Mouse (Mus musculus) neural tube, embryonic 11.5 days (tissue): ENCODE results near the gene Lcor. TPM values are rescaled to one million over a fixed set of nuclear protein-coding genes. Genes with fewer than 3 reads are reported as not detected.

Source experiments
- ATAC-seq: fragments of 200-750 bp; cut with Nextera tagmentation; 2 replicates; pipeline ENCODE4 v1.8.0; 2017; ENCODE audit warnings: moderate number of reproducible peaks, mild to moderate bottlenecking, moderate TSS enrichment, moderate library complexity; ENCODE audit not compliant: insufficient read depth, low FRiP score, low TSS enrichment
- DNase-seq: peaks from one replicate; pipeline ENCODE4 v3.0.0-alpha.2; 2015; ENCODE audit warnings: low spot score
- H3K27ac ChIP-seq: fragments of 300-500 bp; sonication (generic); 2 replicates; pipeline ENCODE4 v1.5.1; 2014; ENCODE audit warnings: low read depth, mild to moderate bottlenecking, low read length
- H3K27me3 ChIP-seq: fragments of 300-500 bp; sonication (generic); 2 replicates; pipeline ENCODE4 v1.6.1; 2014; ENCODE audit warnings: mild to moderate bottlenecking, low read length, mixed read lengths; ENCODE audit not compliant: control insufficient read depth, insufficient read depth
- H3K36me3 ChIP-seq: fragments of 300-500 bp; sonication (generic); 2 replicates; pipeline ENCODE4 v1.6.1; 2014; ENCODE audit warnings: mild to moderate bottlenecking, low read length, moderate library complexity, mixed read lengths; ENCODE audit not compliant: control insufficient read depth, insufficient read depth
- H3K4me1 ChIP-seq: fragments of 300-500 bp; sonication (generic); 2 replicates; pipeline ENCODE4 v1.6.1; 2014; ENCODE audit warnings: low read length, mixed read lengths; ENCODE audit not compliant: control insufficient read depth, insufficient read depth
- H3K4me2 ChIP-seq: fragments of 300-500 bp; sonication (generic); 2 replicates; pipeline ENCODE4 v1.6.1; 2014; ENCODE audit warnings: low read depth, mild to moderate bottlenecking, moderate library complexity
- H3K4me3 ChIP-seq: fragments of 300-500 bp; sonication (generic); 2 replicates; pipeline ENCODE4 v1.5.1; 2014; ENCODE audit warnings: low read depth, low read length
- H3K9ac ChIP-seq: fragments of 300-500 bp; sonication (generic); 2 replicates; pipeline ENCODE4 v1.6.1; 2014; ENCODE audit warnings: mild to moderate bottlenecking, low read length
- H3K9me3 ChIP-seq: fragments of 300-500 bp; sonication (generic); 2 replicates; pipeline ENCODE4 v1.6.1; 2016; ENCODE audit warnings: low read length; ENCODE audit not compliant: control insufficient read depth
- whole genome bisulfite sequencing: fragments of 180-500 bp; shearing (Covaris S2); extraction: QIAGEN DNeasy Blood & Tissue Kit; methylation state at CpG from one replicate; pipeline ENCODE4 v1.1.7; 2014; 5-methylcytosine and 5-hydroxymethylcytosine counted together
- polyA plus RNA-seq: library from polyadenylated mRNA; unstranded; fragments of >200 nt; fragmentation: Nextera tagmentation; extraction: Ambion mirVana; gene quantifications from 2 replicates; pipeline ENCODE4 v1.2.1, GENCODE M21; 2014

Lcor gene
- polyA plus RNA-seq, 1 experiment from 2014 or later, result 32.8 TPM

GRCm38 (mm10) chr19:41482909-41483444 is 540 bp downstream of the Lcor start:
- Histone ChIP-seq H3K9me3 (no peaks in the 10 kb centered on the region), H3K36me3 (no peaks in the 10 kb centered on the region), H3K27me3 (no peaks in the 10 kb centered on the region), H3K9ac (peak overlapping the region; percentile 93), H3K4me1 (peaks cover 8% of the 10 kb centered on the region; the same call in 1 of the 2 replicates), H3K4me3 (peak overlapping the region; percentile 92), H3K4me2 (peak overlapping the region; percentile 59), H3K27ac (peak overlapping the region; percentile 99)
- WGBS, result under 1% methylated on average over 40 of the region's 91 CpGs
- ATAC-seq (peak; percentile 74), DNase-seq (peak; percentile 84)

GRCm38 (mm10) chr19:41483445-41484040 is 1.1 kb downstream of the Lcor start:
- Histone ChIP-seq H3K4me2 (peak overlapping the region; percentile 59), H3K36me3 (no peaks in the 10 kb centered on the region), H3K27ac (peak overlapping the region; percentile 99), H3K4me3 (peak overlapping the region; percentile 92), H3K27me3 (no peaks in the 10 kb centered on the region), H3K4me1 (peaks cover 8% of the 10 kb centered on the region; the same call in 1 of the 2 replicates), H3K9ac (peak overlapping the region; percentile 93), H3K9me3 (no peaks in the 10 kb centered on the region)
- ATAC-seq (peak; percentile 46), DNase-seq (peak; percentile 66)
- WGBS, result under 1% methylated on average over 27 of the region's 30 CpGs

DNA sequence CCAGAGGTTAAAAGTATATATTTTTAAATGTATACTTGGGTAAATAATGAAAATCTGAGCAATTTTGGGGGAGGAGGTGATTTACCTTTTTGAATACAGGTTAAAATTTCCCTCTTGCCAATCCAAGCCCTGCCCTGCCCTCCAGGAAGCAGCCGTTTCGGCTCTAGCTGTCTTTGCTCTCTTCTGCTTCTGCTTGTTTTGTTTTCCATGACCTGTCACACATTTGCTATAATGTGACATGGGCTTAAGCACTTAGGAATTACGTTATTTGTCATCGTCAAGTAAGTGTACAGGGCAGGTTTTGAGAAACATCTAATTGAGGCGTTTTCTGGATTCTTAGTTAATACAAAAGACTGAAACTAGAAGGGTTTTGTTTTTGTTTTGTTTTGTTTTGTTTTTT is 1.9 kb downstream of the Lcor start:
- 15% methylated on average over 5 of the region's 5 CpGs for WGBS
- no peak for ATAC-seq
- H3K4me3 ChIP-seq, result peak overlapping the region; percentile 92

GRCm38 (mm10) chr19:41495382-41496032 is 13.1 kb downstream of the Lcor start:
- Histone ChIP-seq H3K27me3 (no peaks in the 10 kb centered on the region), H3K9ac (no peak overlapping the region), H3K4me1 (no peaks in the 10 kb centered on the region), H3K9me3 (no peaks in the 10 kb centered on the region), H3K27ac (no peak overlapping the region), H3K36me3 (no peaks in the 10 kb centered on the region), H3K4me2 (no peak overlapping the region), H3K4me3 (no peak overlapping the region)
- ATAC-seq, result no peak
- WGBS, result 81% methylated on average over 4 of the region's 4 CpGs
- DNase-seq, result no peak

More for the DNA sequence above, 1.9 kb downstream of the Lcor start:
- H3K36me3 ChIP-seq, result no peaks in the 10 kb centered on the region
- H3K4me2 ChIP-seq, result peak overlapping the region; percentile 33
- no peaks in the 10 kb centered on the region for H3K27me3 ChIP-seq
- H3K27ac ChIP-seq, result no peak overlapping the region
- no peak overlapping the region for H3K9ac ChIP-seq
- H3K4me1 ChIP-seq, result peaks cover 8% of the 10 kb centered on the region; the same call in 1 of the 2 replicates
- DNase-seq, result no peak
- H3K9me3 ChIP-seq, result no peaks in the 10 kb centered on the region

GRCm38 (mm10) chr19:41496058-41496457 is 13.6 kb downstream of the Lcor start:
- H3K4me2 ChIP-seq, result no peak overlapping the region
- H3K4me1 ChIP-seq, result no peaks in the 10 kb centered on the region
- H3K27ac ChIP-seq, result no peak overlapping the region
- no peak overlapping the region for H3K9ac ChIP-seq
- no peak overlapping the region for H3K4me3 ChIP-seq
- no peaks in the 10 kb centered on the region for H3K9me3 ChIP-seq
- H3K27me3 ChIP-seq, result no peaks in the 10 kb centered on the region
- DNase-seq (no peak), ATAC-seq (no peak)
- H3K36me3 ChIP-seq, result no peaks in the 10 kb centered on the region

DNA sequence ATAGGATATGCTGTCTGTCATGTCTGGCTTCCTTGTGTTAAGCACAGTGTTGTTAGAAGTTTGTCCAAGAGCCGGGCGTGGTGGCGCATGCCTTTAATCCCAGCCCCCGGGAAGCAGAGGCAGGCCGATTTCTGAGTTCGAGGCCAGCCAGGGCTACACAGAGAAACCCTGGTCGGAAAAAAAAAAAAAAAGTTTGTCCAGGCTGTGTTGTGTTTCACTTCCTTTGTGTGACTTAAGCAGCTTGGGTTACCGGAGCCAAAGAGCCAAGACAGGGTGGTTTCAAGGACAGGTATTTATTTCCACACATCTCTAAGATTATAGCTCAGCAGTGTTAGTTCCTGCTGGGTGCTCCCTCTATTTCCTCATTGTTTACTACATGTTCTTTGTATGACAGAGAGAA is 25.4 kb downstream of the Lcor start:
- H3K9me3 ChIP-seq, result no peaks in the 10 kb centered on the region
- H3K27ac ChIP-seq, result no peak overlapping the region
- 95% methylated on average over 8 of the region's 8 CpGs for WGBS
- no peaks in the 10 kb centered on the region for H3K36me3 ChIP-seq
- DNase-seq, result no peak
- H3K4me1 ChIP-seq, result no peaks in the 10 kb centered on the region
- H3K4me2 ChIP-seq, result no peak overlapping the region
- no peak for ATAC-seq
- no peaks in the 10 kb centered on the region for H3K27me3 ChIP-seq
- H3K4me3 ChIP-seq, result no peak overlapping the region
- H3K9ac ChIP-seq, result no peak overlapping the region

- H3K27ac ChIP-seq, result no peak overlapping the region
- H3K9ac ChIP-seq, result no peak overlapping the region
- no peak overlapping the region for H3K4me2 ChIP-seq
- DNase-seq, result no peak
- H3K36me3 ChIP-seq, result no peaks in the 10 kb centered on the region
- H3K9me3 ChIP-seq, result no peaks in the 10 kb centered on the region
- WGBS, result 95% methylated on average over 1 of the region's 1 CpGs
- H3K4me3 ChIP-seq, result no peak overlapping the region
- no peaks in the 10 kb centered on the region for H3K27me3 ChIP-seq
- H3K4me1 ChIP-seq, result no peaks in the 10 kb centered on the region
- ATAC-seq, result no peak
These were observed 32.4 kb downstream of the Lcor start for GRCm38 (mm10) chr19:41514836-41515235.

- WGBS, result 90% methylated on average over 1 of the region's 1 CpGs
- Histone ChIP-seq H3K9ac (no peak overlapping the region), H3K4me3 (no peak overlapping the region), H3K4me2 (no peak overlapping the region), H3K36me3 (no peaks in the 10 kb centered on the region), H3K27ac (no peak overlapping the region), H3K9me3 (no peaks in the 10 kb centered on the region), H3K4me1 (no peaks in the 10 kb centered on the region), H3K27me3 (no peaks in the 10 kb centered on the region)
- DNase-seq, result no peak
- ATAC-seq, result no peak
These were observed 33.1 kb downstream of the Lcor start for GRCm38 (mm10) chr19:41515549-41515948.

DNA sequence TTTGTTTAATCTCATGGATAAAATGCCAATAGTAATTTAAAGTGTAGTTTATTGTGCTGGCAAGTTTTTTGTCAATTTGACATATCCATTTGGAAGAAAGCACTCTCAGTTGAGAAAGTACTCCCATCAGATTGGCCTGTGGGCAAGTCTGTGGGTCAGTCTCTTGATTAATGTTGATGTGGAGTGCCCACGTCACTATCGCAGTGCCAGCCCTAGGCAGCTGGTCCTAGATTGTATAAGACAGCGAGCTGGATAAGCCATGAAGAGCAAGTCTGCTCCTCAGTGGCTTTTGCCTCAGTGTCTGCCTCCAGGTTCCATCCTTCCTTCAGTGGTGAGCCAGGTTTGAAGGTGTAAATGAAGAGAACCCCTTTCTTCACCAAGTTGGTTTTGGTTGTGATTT is 34.6 kb downstream of the Lcor start:
- WGBS, result 95% methylated on average over 3 of the region's 3 CpGs
- no peaks in the 10 kb centered on the region for H3K9me3 ChIP-seq

More for the DNA sequence above, 34.6 kb downstream of the Lcor start:
- ATAC-seq, result no peak
- Histone ChIP-seq H3K9ac (no peak overlapping the region), H3K4me2 (no peak overlapping the region), H3K27ac (no peak overlapping the region), H3K4me3 (no peak overlapping the region), H3K27me3 (no peaks in the 10 kb centered on the region), H3K36me3 (no peaks in the 10 kb centered on the region), H3K4me1 (no peaks in the 10 kb centered on the region)
- no peak for DNase-seq
